Mouse (Mus musculus): Measurements from ENCODE around the gene Sema4b.

- TF ChIP-seq POLR2A (IDR thresholded peaks at IDR 0.05; ENCODE audit: low read depth, low read length) (no peak), CTCF (conservative IDR thresholded peaks at IDR 0.05 in 1 of 2, IDR thresholded peaks at IDR 0.05 in 1 of 2; ENCODE audit: low read depth in 2 of 2, low read length in 2 of 2) (no peak), MYC (IDR thresholded peaks at IDR 0.05; ENCODE audit: low read depth, low read length) (no peak), UBTF (IDR thresholded peaks at IDR 0.05; ENCODE audit: low read depth, low read length) (no peak), BHLHE40 (IDR thresholded peaks at IDR 0.05; ENCODE audit: low read depth, low read length) (no peak)
Observed at GRCm38 (mm10) chr7:80252886-80253285, 66.2 kb downstream of the Sema4b start.
